Mouse (Mus musculus): ENCODE measurements around the gene Nsun7. TPM values are rescaled to one million over a fixed set of nuclear protein-coding genes. Genes with fewer than 3 reads are reported as not detected.

Nsun7 gene
- polyA plus RNA-seq, 1 experiment from 2014 or later, result 0.26 TPM

- no peak overlapping the region for H3K27ac ChIP-seq (ENCODE audit: low read length)
- no peak for ATAC-seq (ENCODE audit: insufficient read depth, low FRiP score)
- no peak overlapping the region for H3K9ac ChIP-seq (ENCODE audit: low read length)
- no peaks in the 10 kb centered on the region for H3K27me3 ChIP-seq (ENCODE audit: control insufficient read depth, insufficient read depth, low read length)
- no peak overlapping the region for H3K4me3 ChIP-seq (replicated peaks; ENCODE audit: low read length)
- no peaks in the 10 kb centered on the region for H3K4me1 ChIP-seq (ENCODE audit: control insufficient read depth, insufficient read depth, low read length)
- WGBS, result 63% methylated on average over 7 of the region's 7 CpGs
- no peaks in the 10 kb centered on the region for H3K9me3 ChIP-seq (replicated peaks; ENCODE audit: control insufficient read depth, low read length)
- no peak overlapping the region for H3K4me2 ChIP-seq (ENCODE audit: low read depth, low read length)
- H3K36me3 ChIP-seq (ENCODE audit: control insufficient read depth, insufficient read depth, low read length), result no peaks in the 10 kb centered on the region
These were observed 9.9 kb downstream of the Nsun7 start for GRCm38 (mm10) chr5:66269616-66270015.

- no peak for ATAC-seq (ENCODE audit: insufficient read depth, low FRiP score)
- H3K36me3 ChIP-seq (ENCODE audit: control insufficient read depth, insufficient read depth, low read length), result no peaks in the 10 kb centered on the region
- H3K4me2 ChIP-seq (ENCODE audit: low read depth, low read length), result no peak overlapping the region
- H3K4me3 ChIP-seq (replicated peaks; ENCODE audit: low read length), result no peak overlapping the region
- no peaks in the 10 kb centered on the region for H3K4me1 ChIP-seq (ENCODE audit: control insufficient read depth, insufficient read depth, low read length)
- 76% methylated on average over 2 of the region's 2 CpGs for WGBS
- H3K9me3 ChIP-seq (replicated peaks; ENCODE audit: control insufficient read depth, low read length), result no peaks in the 10 kb centered on the region
- H3K9ac ChIP-seq (ENCODE audit: low read length), result no peak overlapping the region
- H3K27me3 ChIP-seq (ENCODE audit: control insufficient read depth, insufficient read depth, low read length), result no peaks in the 10 kb centered on the region
- H3K27ac ChIP-seq (ENCODE audit: low read length), result no peak overlapping the region
These were observed 11.4 kb downstream of the Nsun7 start for GRCm38 (mm10) chr5:66271141-66271540.

- H3K4me3 ChIP-seq (replicated peaks; ENCODE audit: low read length), result no peak overlapping the region
- no peaks in the 10 kb centered on the region for H3K27me3 ChIP-seq (ENCODE audit: control insufficient read depth, insufficient read depth, low read length)
- H3K4me2 ChIP-seq (ENCODE audit: low read depth, low read length), result no peak overlapping the region
- H3K4me1 ChIP-seq (ENCODE audit: control insufficient read depth, insufficient read depth, low read length), result no peaks in the 10 kb centered on the region
- H3K36me3 ChIP-seq (ENCODE audit: control insufficient read depth, insufficient read depth, low read length), result no peaks in the 10 kb centered on the region
- H3K9ac ChIP-seq (ENCODE audit: low read length), result no peak overlapping the region
- 50% methylated on average over 3 of the region's 3 CpGs for whole genome bisulfite sequencing
- no peak overlapping the region for H3K27ac ChIP-seq (ENCODE audit: low read length)
- no peak for ATAC-seq (ENCODE audit: insufficient read depth, low FRiP score)
- H3K9me3 ChIP-seq (replicated peaks; ENCODE audit: control insufficient read depth, low read length), result no peaks in the 10 kb centered on the region
These were observed 14.7 kb downstream of the Nsun7 start for GRCm38 (mm10) chr5:66274417-66274816.

GRCm38 (mm10) chr5:66279650-66280049 lies 20.0 kb downstream of the Nsun7 start:
- H3K27ac ChIP-seq (ENCODE audit: low read length), result no peak overlapping the region
- WGBS, result 65% methylated on average over 2 of the region's 2 CpGs

GRCm38 (mm10) chr5:66280742-66281141 lies 21.0 kb downstream of the Nsun7 start:
- Histone ChIP-seq H3K27me3 (ENCODE audit: control insufficient read depth, insufficient read depth, low read length) (no peaks in the 10 kb centered on the region), H3K4me1 (ENCODE audit: control insufficient read depth, insufficient read depth, low read length) (no peaks in the 10 kb centered on the region), H3K27ac (ENCODE audit: low read length) (no peak overlapping the region), H3K9me3 (replicated peaks; ENCODE audit: control insufficient read depth, low read length) (no peaks in the 10 kb centered on the region), H3K4me2 (ENCODE audit: low read depth, low read length) (no peak overlapping the region), H3K36me3 (ENCODE audit: control insufficient read depth, insufficient read depth, low read length) (no peaks in the 10 kb centered on the region), H3K9ac (ENCODE audit: low read length) (no peak overlapping the region), H3K4me3 (replicated peaks; ENCODE audit: low read length) (no peak overlapping the region)
- ATAC-seq (ENCODE audit: insufficient read depth, low FRiP score), result no peak
- 79% methylated on average over 6 of the region's 6 CpGs for WGBS

More at GRCm38 (mm10) chr5:66279650-66280049, 20.0 kb downstream of the Nsun7 start:
- no peak overlapping the region for H3K4me3 ChIP-seq (replicated peaks; ENCODE audit: low read length)
- no peak overlapping the region for H3K4me2 ChIP-seq (ENCODE audit: low read depth, low read length)
- no peak for ATAC-seq (ENCODE audit: insufficient read depth, low FRiP score)
- no peaks in the 10 kb centered on the region for H3K36me3 ChIP-seq (ENCODE audit: control insufficient read depth, insufficient read depth, low read length)
- no peaks in the 10 kb centered on the region for H3K27me3 ChIP-seq (ENCODE audit: control insufficient read depth, insufficient read depth, low read length)
- no peaks in the 10 kb centered on the region for H3K9me3 ChIP-seq (replicated peaks; ENCODE audit: control insufficient read depth, low read length)
- no peak overlapping the region for H3K9ac ChIP-seq (ENCODE audit: low read length)
- H3K4me1 ChIP-seq (ENCODE audit: control insufficient read depth, insufficient read depth, low read length), result no peaks in the 10 kb centered on the region

- H3K9me3 ChIP-seq (replicated peaks; ENCODE audit: control insufficient read depth, low read length), result no peaks in the 10 kb centered on the region
- no peaks in the 10 kb centered on the region for H3K4me1 ChIP-seq (ENCODE audit: control insufficient read depth, insufficient read depth, low read length)
- no peak overlapping the region for H3K4me3 ChIP-seq (replicated peaks; ENCODE audit: low read length)
- H3K9ac ChIP-seq (ENCODE audit: low read length), result no peak overlapping the region
- H3K27me3 ChIP-seq (ENCODE audit: control insufficient read depth, insufficient read depth, low read length), result no peaks in the 10 kb centered on the region
- H3K4me2 ChIP-seq (ENCODE audit: low read depth, low read length), result no peak overlapping the region
- 85% methylated on average over 11 of the region's 11 CpGs for WGBS
- no peaks in the 10 kb centered on the region for H3K36me3 ChIP-seq (ENCODE audit: control insufficient read depth, insufficient read depth, low read length)
- no peak for ATAC-seq (ENCODE audit: insufficient read depth, low FRiP score)
- H3K27ac ChIP-seq (ENCODE audit: low read length), result no peak overlapping the region
These were observed 34.5 kb downstream of the Nsun7 start for GRCm38 (mm10) chr5:66294106-66294625.

- Histone ChIP-seq H3K27ac (ENCODE audit: low read length) (no peak overlapping the region), H3K4me1 (ENCODE audit: control insufficient read depth, insufficient read depth, low read length) (no peaks in the 10 kb centered on the region), H3K4me2 (ENCODE audit: low read depth, low read length) (no peak overlapping the region), H3K9me3 (replicated peaks; ENCODE audit: control insufficient read depth, low read length) (no peaks in the 10 kb centered on the region), H3K4me3 (replicated peaks; ENCODE audit: low read length) (no peak overlapping the region), H3K36me3 (ENCODE audit: control insufficient read depth, insufficient read depth, low read length) (no peaks in the 10 kb centered on the region), H3K9ac (ENCODE audit: low read length) (no peak overlapping the region), H3K27me3 (ENCODE audit: control insufficient read depth, insufficient read depth, low read length) (no peaks in the 10 kb centered on the region)
- 90% methylated on average over 4 of the region's 4 CpGs for WGBS
- no peak for ATAC-seq (ENCODE audit: insufficient read depth, low FRiP score)
These were observed 35.3 kb downstream of the Nsun7 start for GRCm38 (mm10) chr5:66294952-66295351.

- H3K36me3 ChIP-seq (ENCODE audit: control insufficient read depth, insufficient read depth, low read length), result no peaks in the 10 kb centered on the region
- H3K4me2 ChIP-seq (ENCODE audit: low read depth, low read length), result no peak overlapping the region
- 91% methylated on average over 5 of the region's 5 CpGs for WGBS
- no peak overlapping the region for H3K9ac ChIP-seq (ENCODE audit: low read length)
- no peaks in the 10 kb centered on the region for H3K27me3 ChIP-seq (ENCODE audit: control insufficient read depth, insufficient read depth, low read length)
- H3K4me1 ChIP-seq (ENCODE audit: control insufficient read depth, insufficient read depth, low read length), result no peaks in the 10 kb centered on the region
- no peak for ATAC-seq (ENCODE audit: insufficient read depth, low FRiP score)
- H3K9me3 ChIP-seq (replicated peaks; ENCODE audit: control insufficient read depth, low read length), result no peaks in the 10 kb centered on the region
- H3K27ac ChIP-seq (ENCODE audit: low read length), result no peak overlapping the region
- H3K4me3 ChIP-seq (replicated peaks; ENCODE audit: low read length), result no peak overlapping the region
These were observed 36.4 kb downstream of the Nsun7 start for GRCm38 (mm10) chr5:66296116-66296515.

GRCm38 (mm10) chr5:66298856-66299255 lies 39.2 kb downstream of the Nsun7 start:
- no peaks in the 10 kb centered on the region for H3K36me3 ChIP-seq (ENCODE audit: control insufficient read depth, insufficient read depth, low read length)
- H3K4me1 ChIP-seq (ENCODE audit: control insufficient read depth, insufficient read depth, low read length), result no peaks in the 10 kb centered on the region
- H3K9me3 ChIP-seq (replicated peaks; ENCODE audit: control insufficient read depth, low read length), result no peaks in the 10 kb centered on the region
- WGBS, result 79% methylated on average over 6 of the region's 6 CpGs
- no peak overlapping the region for H3K4me3 ChIP-seq (replicated peaks; ENCODE audit: low read length)
- no peak overlapping the region for H3K4me2 ChIP-seq (ENCODE audit: low read depth, low read length)
- no peak overlapping the region for H3K9ac ChIP-seq (ENCODE audit: low read length)
- ATAC-seq (ENCODE audit: insufficient read depth, low FRiP score), result no peak
- H3K27ac ChIP-seq (ENCODE audit: low read length), result no peak overlapping the region
- no peaks in the 10 kb centered on the region for H3K27me3 ChIP-seq (ENCODE audit: control insufficient read depth, insufficient read depth, low read length)

GRCm38 (mm10) chr5:66300576-66300975 lies 40.9 kb downstream of the Nsun7 start:
- Histone ChIP-seq H3K27me3 (ENCODE audit: control insufficient read depth, insufficient read depth, low read length) (no peaks in the 10 kb centered on the region), H3K9me3 (replicated peaks; ENCODE audit: control insufficient read depth, low read length) (no peaks in the 10 kb centered on the region), H3K9ac (ENCODE audit: low read length) (no peak overlapping the region), H3K4me3 (replicated peaks; ENCODE audit: low read length) (no peak overlapping the region), H3K4me1 (ENCODE audit: control insufficient read depth, insufficient read depth, low read length) (no peaks in the 10 kb centered on the region), H3K27ac (ENCODE audit: low read length) (no peak overlapping the region), H3K4me2 (ENCODE audit: low read depth, low read length) (no peak overlapping the region), H3K36me3 (ENCODE audit: control insufficient read depth, insufficient read depth, low read length) (no peaks in the 10 kb centered on the region)
- no peak for ATAC-seq (ENCODE audit: insufficient read depth, low FRiP score)
- WGBS, result 87% methylated on average over 13 of the region's 13 CpGs
